Mouse (Mus musculus): ENCODE measurements around the gene Dgkq. TPM values are rescaled to one million over a fixed set of nuclear protein-coding genes. Genes with fewer than 3 reads are reported as not detected.

Gene Dgkq
- polyA plus RNA-seq, 1 experiment, result 45.0 TPM

GRCm38 (mm10) chr5:108677605-108678295 is 8.3 kb upstream of the Dgkq start:
- Histone ChIP-seq H3K27me3 (ENCODE audit: control insufficient read depth, insufficient read depth, low read length) (no peaks in the 10 kb centered on the region), H3K4me3 (ENCODE audit: control insufficient read depth, insufficient read depth, low read length) (no peak overlapping the region), H3K27ac (ENCODE audit: control insufficient read depth, insufficient read depth, low read length) (no peak overlapping the region), H3K36me3 (ENCODE audit: control insufficient read depth, insufficient read depth, low read length) (no peaks in the 10 kb centered on the region), H3K4me1 (replicated peaks; ENCODE audit: control insufficient read depth, insufficient read depth, low read length) (no peaks in the 10 kb centered on the region)
- WGBS, result 79% methylated on average over 25 of the region's 25 CpGs
- TF ChIP-seq CTCF (IDR thresholded peaks at IDR 0.05; ENCODE audit: borderline replicate concordance, control insufficient read depth, extremely low read depth, insufficient read depth, low read length, poor library complexity) (no peak), POLR2A (IDR thresholded peaks at IDR 0.05; ENCODE audit: control insufficient read depth, extremely low read depth, insufficient read depth, low read length, poor library complexity) (no peak)
- no peak for DNase-seq

- no peaks in the 10 kb centered on the region for H3K4me1 ChIP-seq (replicated peaks; ENCODE audit: control insufficient read depth, insufficient read depth, low read length)
- no peak overlapping the region for H3K27ac ChIP-seq (ENCODE audit: control insufficient read depth, insufficient read depth, low read length)
- H3K36me3 ChIP-seq (ENCODE audit: control insufficient read depth, insufficient read depth, low read length), result no peaks in the 10 kb centered on the region
- DNase-seq, result no peak
- no peak for TF ChIP-seq CTCF (IDR thresholded peaks at IDR 0.05; ENCODE audit: borderline replicate concordance, control insufficient read depth, extremely low read depth, insufficient read depth, low read length, poor library complexity)
- no peak for TF ChIP-seq POLR2A (IDR thresholded peaks at IDR 0.05; ENCODE audit: control insufficient read depth, extremely low read depth, insufficient read depth, low read length, poor library complexity)
- WGBS, result 88% methylated on average over 5 of the region's 5 CpGs
- no peaks in the 10 kb centered on the region for H3K27me3 ChIP-seq (ENCODE audit: control insufficient read depth, insufficient read depth, low read length)
- H3K4me3 ChIP-seq (ENCODE audit: control insufficient read depth, insufficient read depth, low read length), result no peak overlapping the region
These were observed 7.5 kb upstream of the Dgkq start for GRCm38 (mm10) chr5:108676772-108677498.

GRCm38 (mm10) chr5:108675251-108675816 is 5.9 kb upstream of the Dgkq start, which contains the start of gene Slc26a1:
Gene Slc26a1 (minus strand): TSS chr5:108675569.
- no peaks in the 10 kb centered on the region for H3K27me3 ChIP-seq (ENCODE audit: control insufficient read depth, insufficient read depth, low read length)
- no peak for DNase-seq
- no peak within 1 kb of the TSS for H3K4me3 ChIP-seq (ENCODE audit: control insufficient read depth, insufficient read depth, low read length)
- no peak within 1 kb of the TSS for H3K27ac ChIP-seq (ENCODE audit: control insufficient read depth, insufficient read depth, low read length)
- H3K4me1 ChIP-seq (replicated peaks; ENCODE audit: control insufficient read depth, insufficient read depth, low read length), result 0 out of 2 replicates have a peak, but pooled peaks cover 2% of the 10 kb centered on the region
- WGBS, result 91% methylated on average over 9 of the region's 9 CpGs
- H3K36me3 ChIP-seq (ENCODE audit: control insufficient read depth, insufficient read depth, low read length), result no peaks in the 10 kb centered on the region
- TF ChIP-seq CTCF (IDR thresholded peaks at IDR 0.05; ENCODE audit: borderline replicate concordance, control insufficient read depth, extremely low read depth, insufficient read depth, low read length, poor library complexity) (no peak), POLR2A (IDR thresholded peaks at IDR 0.05; ENCODE audit: control insufficient read depth, extremely low read depth, insufficient read depth, low read length, poor library complexity) (no peak)

GRCm38 (mm10) chr5:108674624-108675023 is 5.2 kb upstream of the Dgkq start:
- TF ChIP-seq POLR2A (IDR thresholded peaks at IDR 0.05; ENCODE audit: control insufficient read depth, extremely low read depth, insufficient read depth, low read length, poor library complexity), result no peak
- no peak for TF ChIP-seq CTCF (IDR thresholded peaks at IDR 0.05; ENCODE audit: borderline replicate concordance, control insufficient read depth, extremely low read depth, insufficient read depth, low read length, poor library complexity)
- Histone ChIP-seq H3K4me3 (ENCODE audit: control insufficient read depth, insufficient read depth, low read length) (no peak overlapping the region), H3K4me1 (replicated peaks; ENCODE audit: control insufficient read depth, insufficient read depth, low read length) (peaks cover 5% of the 10 kb centered on the region), H3K27me3 (ENCODE audit: control insufficient read depth, insufficient read depth, low read length) (no peaks in the 10 kb centered on the region), H3K36me3 (ENCODE audit: control insufficient read depth, insufficient read depth, low read length) (no peaks in the 10 kb centered on the region), H3K27ac (ENCODE audit: control insufficient read depth, insufficient read depth, low read length) (no peak overlapping the region)
- no peak for DNase-seq
- 94% methylated on average over 2 of the region's 2 CpGs for WGBS

GRCm38 (mm10) chr5:108671757-108672156 is 2.3 kb upstream of the Dgkq start:
- Histone ChIP-seq H3K36me3 (ENCODE audit: control insufficient read depth, insufficient read depth, low read length) (no peaks in the 10 kb centered on the region), H3K4me1 (replicated peaks; ENCODE audit: control insufficient read depth, insufficient read depth, low read length) (peaks cover 9% of the 10 kb centered on the region), H3K27me3 (ENCODE audit: control insufficient read depth, insufficient read depth, low read length) (no peaks in the 10 kb centered on the region), H3K4me3 (ENCODE audit: control insufficient read depth, insufficient read depth, low read length) (no peak overlapping the region), H3K27ac (ENCODE audit: control insufficient read depth, insufficient read depth, low read length) (no peak overlapping the region)
- 98% methylated on average over 12 of the region's 12 CpGs for WGBS
- TF ChIP-seq POLR2A (IDR thresholded peaks at IDR 0.05; ENCODE audit: control insufficient read depth, extremely low read depth, insufficient read depth, low read length, poor library complexity) (no peak), CTCF (IDR thresholded peaks at IDR 0.05; ENCODE audit: borderline replicate concordance, control insufficient read depth, extremely low read depth, insufficient read depth, low read length, poor library complexity) (no peak)
- no peak for DNase-seq

GRCm38 (mm10) chr5:108670785-108671184 is 1.3 kb upstream of the Dgkq start:
- Histone ChIP-seq H3K4me1 (replicated peaks; ENCODE audit: control insufficient read depth, insufficient read depth, low read length) (peaks cover 9% of the 10 kb centered on the region), H3K27me3 (ENCODE audit: control insufficient read depth, insufficient read depth, low read length) (no peaks in the 10 kb centered on the region), H3K4me3 (ENCODE audit: control insufficient read depth, insufficient read depth, low read length) (no peak overlapping the region), H3K27ac (ENCODE audit: control insufficient read depth, insufficient read depth, low read length) (no peak overlapping the region), H3K36me3 (ENCODE audit: control insufficient read depth, insufficient read depth, low read length) (no peaks in the 10 kb centered on the region)
- TF ChIP-seq POLR2A (IDR thresholded peaks at IDR 0.05; ENCODE audit: control insufficient read depth, extremely low read depth, insufficient read depth, low read length, poor library complexity), result no peak
- TF ChIP-seq CTCF (IDR thresholded peaks at IDR 0.05; ENCODE audit: borderline replicate concordance, control insufficient read depth, extremely low read depth, insufficient read depth, low read length, poor library complexity), result no peak
- peak; percentile 65 for DNase-seq

All from thymus, adult 2 months (tissue).